Mouse (Mus musculus) MEL (cell line): ENCODE results near the gene Cog7. TPM values are rescaled to one million over a fixed set of nuclear protein-coding genes. Genes with fewer than 3 reads are reported as not detected.

Experiments
- DNase-seq: peaks from one replicate; pipeline ENCODE4 v3.0.0; 2011; ENCODE audit warnings: low read depth, low spot score
- H3K27ac ChIP-seq: 2 replicates; pipeline ENCODE4 v1.5.1; 2012; ENCODE audit warnings: low read depth, mild to moderate bottlenecking, control low read depth, low read length, moderate library complexity; ENCODE audit not compliant: control insufficient read depth
- H3K27me3 ChIP-seq, 2 experiments: fragments of 150-350 bp in 1 of 2; sonication (generic) in 1 of 2; 2 replicates each; pipeline ENCODE4 v1.6.1; 2012; ENCODE audit warnings: low read length in 2 of 2, mild to moderate bottlenecking in 2 of 2, improper control_type of control experiment in 1 of 2, moderate library complexity in 1 of 2; ENCODE audit not compliant: insufficient read depth in 2 of 2, control insufficient read depth in 1 of 2
- H3K36me3 ChIP-seq, 2 experiments: 2 replicates each; pipeline ENCODE4 v1.6.1; 2012 to 2014; ENCODE audit warnings: low read length in 2 of 2, improper control_type of control experiment in 1 of 2, inconsistent platforms in 1 of 2, mild to moderate bottlenecking in 1 of 2; ENCODE audit not compliant: insufficient read depth in 2 of 2, control insufficient read depth in 1 of 2
- H3K4me1 ChIP-seq, 2 experiments: fragments of 150-350 bp in 1 of 2; sonication (generic) in 1 of 2; 2 replicates each; pipeline ENCODE4 v1.6.1; 2012; ENCODE audit warnings: low read length in 2 of 2, improper control_type of control experiment in 1 of 2, mild to moderate bottlenecking in 1 of 2; ENCODE audit not compliant: insufficient read depth in 2 of 2, control insufficient read depth in 1 of 2
- H3K4me3 ChIP-seq, 2 experiments: fragments of 150-350 bp in 1 of 2; sonication (generic) in 1 of 2; 2 replicates each; pipeline ENCODE4 v1.5.1; 2012; ENCODE audit warnings: low read depth in 2 of 2, low read length in 2 of 2, mild to moderate bottlenecking in 2 of 2, moderate library complexity in 2 of 2, control low read depth in 1 of 2, improper control_type of control experiment in 1 of 2; ENCODE audit not compliant: control insufficient read depth in 1 of 2, insufficient read depth in 1 of 2
- H3K79me2 ChIP-seq: 2 replicates; pipeline ENCODE4 v1.6.1; 2012; ENCODE audit warnings: mild to moderate bottlenecking, low read length, moderate library complexity; ENCODE audit not compliant: control insufficient read depth, poor library complexity, insufficient read depth
- H3K9ac ChIP-seq: 2 replicates; pipeline ENCODE4 v1.6.1; 2012; ENCODE audit warnings: low read depth, mild to moderate bottlenecking, control low read depth, low read length, moderate library complexity; ENCODE audit not compliant: control insufficient read depth, poor library complexity, severe bottlenecking
- H3K9me3 ChIP-seq: fragments of 150-350 bp; sonication (generic); replicated peaks from 2 replicates; pipeline ENCODE4 v1.6.1; 2012; ENCODE audit warnings: mild to moderate bottlenecking, low read length, improper control_type of control experiment, moderate library complexity; ENCODE audit not compliant: insufficient read depth
- CTCF ChIP-seq, 3 experiments: IDR thresholded peaks in 2 of 3; conservative IDR thresholded peaks in 1 of 3; 2 replicates each; pipeline ENCODE4 v1.5.1; 2011 to 2012; ENCODE audit warnings: low read length in 3 of 3, low read depth in 2 of 3, mild to moderate bottlenecking in 2 of 3, improper control_type of control experiment in 1 of 3, inconsistent platforms in 1 of 3, mixed read lengths in 1 of 3, moderate library complexity in 1 of 3; ENCODE audit not compliant: control insufficient read depth in 1 of 3, insufficient read depth in 1 of 3, poor library complexity in 1 of 3, severe bottlenecking in 1 of 3
- EP300 ChIP-seq, 2 experiments: IDR thresholded peaks; 2 replicates each; pipeline ENCODE4 v1.6.1; 2011; ENCODE audit warnings: improper control_type of control experiment in 2 of 2, low read length in 2 of 2, low read depth in 1 of 2, mild to moderate bottlenecking in 1 of 2
- GATA1 ChIP-seq: IDR thresholded peaks from 2 replicates; pipeline ENCODE4 v1.6.1; 2011; ENCODE audit warnings: low read depth, low read length, improper control_type of control experiment
- MAX ChIP-seq: IDR thresholded peaks from 2 replicates; pipeline ENCODE4 v1.6.1; 2011; ENCODE audit warnings: low read length, improper control_type of control experiment
- MEF2A ChIP-seq: IDR thresholded peaks from 2 replicates; pipeline ENCODE4 v1.6.1; 2014; ENCODE audit warnings: low read depth, mild to moderate bottlenecking, inconsistent platforms, low read length, improper control_type of control experiment; ENCODE audit not compliant: poor library complexity, insufficient replicate concordance, severe bottlenecking; ENCODE audit errors: extremely low read depth
- MYB ChIP-seq: IDR thresholded peaks from 2 replicates; pipeline ENCODE4 v1.6.1; 2011; ENCODE audit warnings: mild to moderate bottlenecking, low read depth, low read length, improper control_type of control experiment
- POLR2AphosphoS5 ChIP-seq: IDR thresholded peaks from 2 replicates; pipeline ENCODE4 v1.6.1; 2012; ENCODE audit warnings: low read depth, borderline replicate concordance, mild to moderate bottlenecking, inconsistent platforms, low read length, moderate library complexity, mixed read lengths
- SMC3 ChIP-seq: IDR thresholded peaks from 2 replicates; pipeline ENCODE4 v1.6.1; 2011; ENCODE audit warnings: low read depth, low read length, improper control_type of control experiment
- TBP ChIP-seq: IDR thresholded peaks from 2 replicates; pipeline ENCODE4 v1.8.0; 2011; ENCODE audit warnings: low read depth, low read length, improper control_type of control experiment
- TCF12 ChIP-seq: IDR thresholded peaks from 2 replicates; pipeline ENCODE4 v1.6.1; 2014; ENCODE audit warnings: low read depth, mild to moderate bottlenecking, inconsistent platforms, low read length, improper control_type of control experiment, moderate library complexity
- USF1 ChIP-seq: IDR thresholded peaks from 2 replicates; pipeline ENCODE4 v1.6.1; 2014; ENCODE audit warnings: low read depth, mild to moderate bottlenecking, inconsistent platforms, low read length, improper control_type of control experiment, moderate library complexity
- USF2 ChIP-seq, 2 experiments: IDR thresholded peaks; 2 replicates each; pipeline ENCODE4 v1.6.1; 2011 to 2012; ENCODE audit warnings: improper control_type of control experiment in 2 of 2, low read length in 2 of 2, borderline replicate concordance in 1 of 2, inconsistent platforms in 1 of 2, low read depth in 1 of 2, mild to moderate bottlenecking in 1 of 2; ENCODE audit not compliant: insufficient read depth in 1 of 2
- ZC3H11A ChIP-seq: IDR thresholded peaks from 2 replicates; pipeline ENCODE4 v1.6.1; 2012; ENCODE audit warnings: low read depth, mild to moderate bottlenecking, inconsistent platforms, low read length, improper control_type of control experiment
- ZNF384 ChIP-seq: IDR thresholded peaks from 2 replicates; pipeline ENCODE4 v1.6.1; 2012; ENCODE audit warnings: low read depth, mild to moderate bottlenecking, inconsistent platforms, low read length, improper control_type of control experiment
- polyA plus RNA-seq, 2 experiments: library from polyadenylated mRNA; stranded (reverse) in 1 of 2; unstranded in 1 of 2; fragments of >175 nt in 1 of 2; fragments of >200 nt in 1 of 2; gene quantifications; 2 replicates each; pipeline versions ENCODE4 v1.2.1 to v1.2.4; 2012; ENCODE audit warnings: low replicate concordance in 2 of 2, low read depth in 1 of 2; ENCODE audit not compliant: insufficient read length in 2 of 2, insufficient read depth in 1 of 2, missing spikeins in 1 of 2
- total RNA-seq: library from RNA; depleted of rRNA; stranded (reverse); fragments of 300-350 nt; gene quantifications from 2 replicates; pipeline ENCODE4 v1.2.3, GENCODE M21; 2012

The Cog7 gene
- total and polyA plus RNA-seq, 3 experiments: 17.1 to 21.2 TPM; not detected in 1

DNA sequence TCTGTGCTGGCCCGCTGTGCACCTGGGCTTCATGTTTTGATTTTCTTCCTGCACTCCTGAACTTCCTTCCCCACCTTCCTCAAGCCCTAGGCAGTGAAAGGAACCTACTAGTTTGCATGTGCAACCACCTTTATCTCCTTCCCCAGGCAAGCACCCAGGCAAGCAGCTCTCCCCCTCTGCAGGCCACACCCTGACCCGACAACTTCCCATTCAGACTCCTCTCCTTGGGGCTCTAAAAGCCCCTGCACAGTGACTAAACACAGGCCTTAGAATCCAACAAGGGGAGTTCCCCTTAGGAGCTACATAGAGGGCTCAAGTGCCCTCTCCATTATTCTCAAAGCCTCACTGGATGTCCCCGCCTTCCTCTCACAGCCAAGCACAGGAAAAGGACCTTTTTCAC is 36.7 kb upstream of the Cog7 start (continued):
- no peak for TF ChIP-seq MYB
- peak; percentile 58 for TF ChIP-seq MAX

DNA sequence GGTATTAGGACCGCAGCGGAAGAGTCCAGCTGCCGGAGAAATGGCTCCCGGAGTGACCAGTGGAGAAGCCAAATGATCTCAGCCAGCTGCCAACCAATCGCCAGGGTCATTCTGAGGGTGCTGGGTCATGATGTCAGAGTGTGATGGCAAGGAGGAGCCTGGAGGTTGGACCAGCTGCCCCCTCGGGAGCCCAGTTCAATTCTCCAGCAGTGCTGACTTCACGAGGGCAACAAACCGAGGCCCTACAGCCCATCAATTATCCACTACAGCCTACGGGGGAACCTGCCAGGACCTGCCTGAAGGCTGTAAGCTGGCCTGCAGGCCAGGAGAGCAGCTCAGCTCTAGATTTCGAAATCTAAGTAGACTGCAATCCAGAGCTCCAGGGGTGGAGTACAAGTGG is 34.2 kb upstream of the Cog7 start:
- no peaks in the 10 kb centered on the region for H3K9me3 ChIP-seq
- no peaks in the 10 kb centered on the region for H3K27me3 ChIP-seq
- H3K27ac ChIP-seq: no peak overlapping the region
- peaks cover 19 to 35% of the 10 kb centered on the region in 2 experiments for H3K4me1 ChIP-seq
- peaks cover under 1 to 29% of the 10 kb centered on the region in 2 experiments for H3K36me3 ChIP-seq
- TF ChIP-seq ZC3H11A: no peak
- TF ChIP-seq SMC3: no peak
- no peak for TF ChIP-seq POLR2AphosphoS5
- TF ChIP-seq USF2 (IDR thresholded peaks at IDR 0.05; ENCODE audit: borderline replicate concordance in 1 of 2, insufficient read depth in 1 of 2, low read depth in 1 of 2, low read length in 2 of 2): no peak
- no peak for TF ChIP-seq ZNF384
- no peak for TF ChIP-seq MEF2A
- H3K4me3 ChIP-seq: no peak overlapping the region
- H3K9ac ChIP-seq: no peak overlapping the region
- H3K79me2 ChIP-seq: peaks cover 34% of the 10 kb centered on the region
- DNase-seq: no peak

DNA sequence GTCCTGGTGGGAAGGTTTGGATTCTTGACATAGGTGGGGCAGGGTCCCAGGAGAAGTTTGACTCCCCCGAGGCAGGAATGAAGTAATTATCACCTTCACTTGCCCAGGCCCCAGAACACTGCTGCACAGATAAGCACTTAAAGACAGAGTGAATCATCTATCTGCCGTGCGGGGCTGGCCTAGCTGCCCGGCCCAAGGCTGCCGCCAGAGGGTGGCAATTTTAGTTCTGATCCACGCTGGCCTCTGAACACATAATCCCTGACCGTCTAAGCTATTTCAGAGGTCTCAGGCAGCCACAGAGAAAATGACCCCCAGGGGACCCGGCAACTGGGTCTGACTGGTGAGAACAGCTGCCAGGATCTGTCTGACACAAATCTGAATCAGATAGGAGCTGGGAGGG is 33.6 kb upstream of the Cog7 start:
- no peaks in the 10 kb centered on the region for H3K27me3 ChIP-seq
- H3K9me3 ChIP-seq: no peaks in the 10 kb centered on the region
- H3K4me1 ChIP-seq: peaks cover 19 to 35% of the 10 kb centered on the region in 2 experiments
- H3K9ac ChIP-seq: peak overlapping the region; percentile 30
- H3K36me3 ChIP-seq: peaks cover 1 to 29% of the 10 kb centered on the region in 2 experiments
- DNase-seq: peak; percentile 41
- TF ChIP-seq USF1 (no peak), EP300 (IDR thresholded peaks at IDR 0.05; ENCODE audit: low read depth in 1 of 2, low read length in 2 of 2) (peak; percentile 25 to 44; a peak in 2 of 4 replicates), GATA1 (peak; percentile 25; the same call in 1 of the 2 replicates), TCF12 (0 out of 2 replicates have a peak, but pooled peaks have one; percentile 19), CTCF (IDR thresholded peaks at IDR 0.05 in 2 of 3, conservative IDR thresholded peaks at IDR 0.05 in 1 of 3; ENCODE audit: control insufficient read depth in 1 of 3, insufficient read depth in 1 of 3, low read depth in 2 of 3, low read length in 3 of 3, poor library complexity in 1 of 3, severe bottlenecking in 1 of 3) (peak; percentile 21 to 41 (median 29); a peak in 4 of 6 replicates), TBP (no peak)
- H3K27ac ChIP-seq: peak overlapping the region; percentile 10; the same call in 1 of the 2 replicates
- peaks cover 28% of the 10 kb centered on the region for H3K79me2 ChIP-seq
- no peak overlapping the region for H3K4me3 ChIP-seq
